Mouse (Mus musculus) stomach, embryonic 14.5 days (tissue): ENCODE measurements around the gene Olfr1222. TPM values are rescaled to one million over a fixed set of nuclear protein-coding genes. Genes with fewer than 3 reads are reported as not detected.
"Not testable (repeated sequence)": the region's sequence is repeated elsewhere in the genome, so short reads cannot be mapped to it uniquely, and the experiment has no call there.

ENCODE experiments used
- ATAC-seq: fragments of 200-750 bp; cut with Nextera tagmentation; 2 replicates; pipeline ENCODE4 v1.8.0; 2017; ENCODE audit warnings: low read depth, moderate TSS enrichment; ENCODE audit not compliant: insufficient number of reproducible peaks, insufficient read depth, low FRiP score
- H3K27ac ChIP-seq: fragments of 300-500 bp; sonication (generic); 2 replicates; pipeline ENCODE4 v1.5.1; 2014; ENCODE audit warnings: mild to moderate bottlenecking, low read length, moderate library complexity, mixed read lengths
- H3K27me3 ChIP-seq: fragments of 300-500 bp; sonication (generic); 2 replicates; pipeline ENCODE4 v1.6.1; 2014; ENCODE audit warnings: low read length, control low read depth, mixed read lengths; ENCODE audit not compliant: control insufficient read depth, insufficient read depth
- H3K36me3 ChIP-seq: fragments of 300-500 bp; sonication (generic); 2 replicates; pipeline ENCODE4 v1.6.1; 2014; ENCODE audit warnings: mild to moderate bottlenecking, control low read depth, low read length, moderate library complexity, mixed read lengths; ENCODE audit not compliant: control insufficient read depth, insufficient read depth
- H3K4me1 ChIP-seq: fragments of 300-500 bp; sonication (generic); 2 replicates; pipeline ENCODE4 v1.6.1; 2014; ENCODE audit warnings: low read length, control low read depth, mixed read lengths; ENCODE audit not compliant: control insufficient read depth, insufficient read depth
- H3K4me2 ChIP-seq: fragments of 300-500 bp; sonication (generic); replicated peaks from 2 replicates; pipeline ENCODE4 v1.6.1; 2014; ENCODE audit warnings: low read depth, low read length, control low read depth
- H3K4me3 ChIP-seq: fragments of 300-500 bp; sonication (generic); 2 replicates; pipeline ENCODE4 v1.5.1; 2014; ENCODE audit warnings: low read depth, low read length, control low read depth
- H3K9ac ChIP-seq: fragments of 300-500 bp; sonication (generic); replicated peaks from 2 replicates; pipeline ENCODE4 v1.6.1; 2014; ENCODE audit warnings: low read depth, mild to moderate bottlenecking, control low read depth, low read length, moderate library complexity, mixed read lengths
- H3K9me3 ChIP-seq: fragments of 300-500 bp; sonication (generic); 2 replicates; pipeline ENCODE4 v1.6.1; 2016; ENCODE audit warnings: low read depth, low read length, control low read depth; ENCODE audit not compliant: control insufficient read depth
- WGBS: fragments of 180-500 bp; shearing (Covaris S2); extraction: QIAGEN DNeasy Blood & Tissue Kit; methylation state at CpG from one replicate; pipeline ENCODE4 v1.1.7; 2014; 5-methylcytosine and 5-hydroxymethylcytosine counted together
- polyA plus RNA-seq: library from polyadenylated mRNA; unstranded; fragments of >200 nt; fragmentation: Nextera tagmentation; extraction: Ambion mirVana; gene quantifications from 2 replicates; pipeline ENCODE4 v1.2.1, GENCODE M21; 2014

Olfr1222 gene
- polyA plus RNA-seq, result not detected in 2 replicates

GRCm38 (mm10) chr2:89132954-89133353, at the start of gene Olfr1222:
Olfr1222 (minus strand) TSS chr2:89133054.
- H3K9me3 ChIP-seq, result no peaks in the 10 kb centered on the region
- no peaks in the 10 kb centered on the region for H3K27me3 ChIP-seq
- 64% methylated on average over 3 of the region's 3 CpGs for WGBS
- no peaks in the 10 kb centered on the region for H3K4me1 ChIP-seq
- H3K4me3 ChIP-seq, result no peak within 1 kb of the TSS
- no peak for ATAC-seq
- H3K9ac ChIP-seq, result no peak within 1 kb of the TSS
- no peaks in the 10 kb centered on the region for H3K36me3 ChIP-seq
- no peak within 1 kb of the TSS for H3K27ac ChIP-seq
- H3K4me2 ChIP-seq, result no peak within 1 kb of the TSS

GRCm38 (mm10) chr2:89174569-89174968, 41.7 kb upstream of the Olfr1222 start, which contains the start of gene Olfr1225:
Olfr1225 (minus strand) TSS chr2:89174669.
- Histone ChIP-seq H3K27me3 (no peaks in the 10 kb centered on the region), H3K4me2 (no peak within 1 kb of the TSS), H3K4me1 (no peaks in the 10 kb centered on the region), H3K36me3 (no peaks in the 10 kb centered on the region), H3K9me3 (no peaks in the 10 kb centered on the region), H3K9ac (no peak within 1 kb of the TSS), H3K27ac (no peak within 1 kb of the TSS), H3K4me3 (no peak within 1 kb of the TSS)
- no peak for ATAC-seq
- 88% methylated on average over 1 of the region's 1 CpGs for WGBS

- not testable (repeated sequence) for H3K27ac ChIP-seq, H3K9ac ChIP-seq, H3K36me3 ChIP-seq, H3K9me3 ChIP-seq, H3K27me3 ChIP-seq, H3K4me2 ChIP-seq, H3K4me3 ChIP-seq, H3K4me1 ChIP-seq, ATAC-seq
- 88% methylated on average over 4 of the region's 4 CpGs for WGBS
These were observed 31.9 kb upstream of the Olfr1222 start for GRCm38 (mm10) chr2:89164711-89165110.

- not testable (repeated sequence) for H3K4me1 ChIP-seq, ATAC-seq, H3K4me2 ChIP-seq, H3K27ac ChIP-seq, H3K36me3 ChIP-seq, H3K9me3 ChIP-seq, H3K4me3 ChIP-seq, H3K27me3 ChIP-seq, H3K9ac ChIP-seq
- 94% methylated on average over 8 of the region's 8 CpGs for WGBS
These were observed 31.1 kb upstream of the Olfr1222 start, which contains the start of gene Olfr1224-ps1 for GRCm38 (mm10) chr2:89163991-89164390. Olfr1224-ps1 (minus strand) TSS chr2:89164091.

- Histone ChIP-seq H3K36me3 (no peaks in the 10 kb centered on the region), H3K9ac (no peak within 1 kb of the TSS), H3K4me1 (no peaks in the 10 kb centered on the region), H3K4me2 (no peak within 1 kb of the TSS), H3K27ac (no peak within 1 kb of the TSS), H3K27me3 (no peaks in the 10 kb centered on the region), H3K9me3 (no peaks in the 10 kb centered on the region), H3K4me3 (no peak within 1 kb of the TSS)
- no peak for ATAC-seq
- 62% methylated on average over 1 of the region's 1 CpGs for WGBS
These were observed 18.6 kb upstream of the Olfr1222 start, which contains the start of gene Olfr1223 for GRCm38 (mm10) chr2:89151460-89151859. Olfr1223 (minus strand) TSS chr2:89151560.

GRCm38 (mm10) chr2:89117183-89117582, 15.7 kb downstream of the Olfr1222 start, which contains the start of gene Olfr1221:
Olfr1221 (minus strand) TSS chr2:89117283.
- H3K36me3 ChIP-seq, result no peaks in the 10 kb centered on the region
- no peak for ATAC-seq
- H3K9ac ChIP-seq, result no peak within 1 kb of the TSS
- H3K4me3 ChIP-seq, result no peak within 1 kb of the TSS
- H3K9me3 ChIP-seq, result no peaks in the 10 kb centered on the region
- no peak within 1 kb of the TSS for H3K27ac ChIP-seq
- WGBS, result 75% methylated on average over 2 of the region's 2 CpGs
- no peaks in the 10 kb centered on the region for H3K27me3 ChIP-seq
- H3K4me1 ChIP-seq, result no peaks in the 10 kb centered on the region
- no peak within 1 kb of the TSS for H3K4me2 ChIP-seq

- H3K4me3 ChIP-seq, result no peak within 1 kb of the TSS
- ATAC-seq, result no peak
- no peak within 1 kb of the TSS for H3K9ac ChIP-seq
- no peaks in the 10 kb centered on the region for H3K36me3 ChIP-seq
- WGBS, result 75% methylated on average over 3 of the region's 3 CpGs
- H3K9me3 ChIP-seq, result no peaks in the 10 kb centered on the region
- H3K4me1 ChIP-seq, result no peaks in the 10 kb centered on the region
- no peak within 1 kb of the TSS for H3K4me2 ChIP-seq
- H3K27me3 ChIP-seq, result no peaks in the 10 kb centered on the region
- H3K27ac ChIP-seq, result no peak within 1 kb of the TSS
These were observed 26.1 kb downstream of the Olfr1222 start, which contains the start of gene Olfr1220 for GRCm38 (mm10) chr2:89106735-89107134. Olfr1220 (minus strand) TSS chr2:89106835.

GRCm38 (mm10) chr2:89105651-89106050, 27.2 kb downstream of the Olfr1222 start:
- H3K9ac ChIP-seq, result no peak overlapping the region
- no peaks in the 10 kb centered on the region for H3K9me3 ChIP-seq
- no peak for ATAC-seq

GRCm38 (mm10) chr2:89093848-89094247, 39.0 kb downstream of the Olfr1222 start:
- ATAC-seq, result no peak
- 87% methylated on average over 1 of the region's 1 CpGs for WGBS
- Histone ChIP-seq H3K4me3 (no peak overlapping the region), H3K27ac (no peak overlapping the region), H3K9me3 (no peaks in the 10 kb centered on the region), H3K4me2 (no peak overlapping the region), H3K9ac (no peak overlapping the region), H3K27me3 (no peaks in the 10 kb centered on the region), H3K4me1 (no peaks in the 10 kb centered on the region), H3K36me3 (no peaks in the 10 kb centered on the region)

More at GRCm38 (mm10) chr2:89105651-89106050, 27.2 kb downstream of the Olfr1222 start:
- H3K27me3 ChIP-seq, result no peaks in the 10 kb centered on the region
- H3K4me1 ChIP-seq, result no peaks in the 10 kb centered on the region
- no peak overlapping the region for H3K4me2 ChIP-seq
- no peaks in the 10 kb centered on the region for H3K36me3 ChIP-seq
- no peak overlapping the region for H3K4me3 ChIP-seq
- no peak overlapping the region for H3K27ac ChIP-seq
